Mouse (Mus musculus): ENCODE results near the gene Atp5d. TPM values are rescaled to one million over a fixed set of nuclear protein-coding genes. Genes with fewer than 3 reads are reported as not detected.

Gene Atp5d
- polyA plus RNA-seq, 1 experiment, result 242 TPM

GRCm38 (mm10) chr10:80154384-80154783, 16.0 kb downstream of the Atp5d start:
- Histone ChIP-seq H3K9me3 (replicated peaks; ENCODE audit: control insufficient read depth, insufficient read depth, low read length, poor library complexity, severe bottlenecking) (no peaks in the 10 kb centered on the region), H3K27ac (ENCODE audit: insufficient read depth, low read length) (no peak overlapping the region), H3K4me3 (ENCODE audit: low read depth, low read length) (no peak overlapping the region), H3K27me3 (ENCODE audit: control insufficient read depth, insufficient read depth, low read length, poor library complexity, severe bottlenecking) (no peaks in the 10 kb centered on the region), H3K9ac (ENCODE audit: low read depth, poor library complexity, severe bottlenecking) (no peak overlapping the region), H3K4me1 (ENCODE audit: control insufficient read depth, insufficient read depth, low read length) (peaks cover 11% of the 10 kb centered on the region), H3K36me3 (ENCODE audit: control insufficient read depth, insufficient read depth, low read length, poor library complexity, severe bottlenecking) (peaks cover 39% of the 10 kb centered on the region)
- TF ChIP-seq EP300 (IDR thresholded peaks at IDR 0.05; ENCODE audit: insufficient read depth, low read depth, low read length) (no peak), CTCF (IDR thresholded peaks at IDR 0.05; ENCODE audit: low read depth, low read length) (no peak), POLR2A (IDR thresholded peaks at IDR 0.05; ENCODE audit: insufficient read depth, low read length) (no peak)

GRCm38 (mm10) chr10:80155277-80155676, 16.8 kb downstream of the Atp5d start:
- no peaks in the 10 kb centered on the region for H3K9me3 ChIP-seq (replicated peaks; ENCODE audit: control insufficient read depth, insufficient read depth, low read length, poor library complexity, severe bottlenecking)
- H3K9ac ChIP-seq (ENCODE audit: low read depth, poor library complexity, severe bottlenecking), result no peak overlapping the region
- H3K36me3 ChIP-seq (ENCODE audit: control insufficient read depth, insufficient read depth, low read length, poor library complexity, severe bottlenecking), result peaks cover 39% of the 10 kb centered on the region
- H3K4me1 ChIP-seq (ENCODE audit: control insufficient read depth, insufficient read depth, low read length), result peaks cover 11% of the 10 kb centered on the region
- H3K27ac ChIP-seq (ENCODE audit: insufficient read depth, low read length), result no peak overlapping the region
- H3K4me3 ChIP-seq (ENCODE audit: low read depth, low read length), result no peak overlapping the region
- no peaks in the 10 kb centered on the region for H3K27me3 ChIP-seq (ENCODE audit: control insufficient read depth, insufficient read depth, low read length, poor library complexity, severe bottlenecking)
- TF ChIP-seq POLR2A (IDR thresholded peaks at IDR 0.05; ENCODE audit: insufficient read depth, low read length) (no peak), EP300 (IDR thresholded peaks at IDR 0.05; ENCODE audit: insufficient read depth, low read depth, low read length) (no peak), CTCF (IDR thresholded peaks at IDR 0.05; ENCODE audit: low read depth, low read length) (no peak)

GRCm38 (mm10) chr10:80156002-80156751, 17.7 kb downstream of the Atp5d start:
- no peak overlapping the region for H3K9ac ChIP-seq (ENCODE audit: low read depth, poor library complexity, severe bottlenecking)
- no peak overlapping the region for H3K4me3 ChIP-seq (ENCODE audit: low read depth, low read length)

GRCm38 (mm10) chr10:80156752-80157053, 18.3 kb downstream of the Atp5d start:
- Histone ChIP-seq H3K36me3 (ENCODE audit: control insufficient read depth, insufficient read depth, low read length, poor library complexity, severe bottlenecking) (peaks cover 39% of the 10 kb centered on the region), H3K4me1 (ENCODE audit: control insufficient read depth, insufficient read depth, low read length) (peaks cover 11% of the 10 kb centered on the region), H3K27me3 (ENCODE audit: control insufficient read depth, insufficient read depth, low read length, poor library complexity, severe bottlenecking) (no peaks in the 10 kb centered on the region), H3K9me3 (replicated peaks; ENCODE audit: control insufficient read depth, insufficient read depth, low read length, poor library complexity, severe bottlenecking) (no peaks in the 10 kb centered on the region), H3K27ac (ENCODE audit: insufficient read depth, low read length) (no peak overlapping the region), H3K4me3 (ENCODE audit: low read depth, low read length) (no peak overlapping the region), H3K9ac (ENCODE audit: low read depth, poor library complexity, severe bottlenecking) (no peak overlapping the region)
- no peak for TF ChIP-seq EP300 (IDR thresholded peaks at IDR 0.05; ENCODE audit: insufficient read depth, low read depth, low read length)
- TF ChIP-seq CTCF (IDR thresholded peaks at IDR 0.05; ENCODE audit: low read depth, low read length), result no peak
- TF ChIP-seq POLR2A (IDR thresholded peaks at IDR 0.05; ENCODE audit: insufficient read depth, low read length), result no peak

More at GRCm38 (mm10) chr10:80156002-80156751, 17.7 kb downstream of the Atp5d start:
- H3K4me1 ChIP-seq (ENCODE audit: control insufficient read depth, insufficient read depth, low read length), result peaks cover 11% of the 10 kb centered on the region
- H3K27ac ChIP-seq (ENCODE audit: insufficient read depth, low read length), result no peak overlapping the region
- TF ChIP-seq POLR2A (IDR thresholded peaks at IDR 0.05; ENCODE audit: insufficient read depth, low read length) (no peak), CTCF (IDR thresholded peaks at IDR 0.05; ENCODE audit: low read depth, low read length) (no peak), EP300 (IDR thresholded peaks at IDR 0.05; ENCODE audit: insufficient read depth, low read depth, low read length) (no peak)
- peaks cover 39% of the 10 kb centered on the region for H3K36me3 ChIP-seq (ENCODE audit: control insufficient read depth, insufficient read depth, low read length, poor library complexity, severe bottlenecking)
- H3K9me3 ChIP-seq (replicated peaks; ENCODE audit: control insufficient read depth, insufficient read depth, low read length, poor library complexity, severe bottlenecking), result no peaks in the 10 kb centered on the region
- no peaks in the 10 kb centered on the region for H3K27me3 ChIP-seq (ENCODE audit: control insufficient read depth, insufficient read depth, low read length, poor library complexity, severe bottlenecking)

- Histone ChIP-seq H3K27me3 (ENCODE audit: control insufficient read depth, insufficient read depth, low read length, poor library complexity, severe bottlenecking) (no peaks in the 10 kb centered on the region), H3K27ac (ENCODE audit: insufficient read depth, low read length) (0 out of 2 replicates have a peak overlapping the region, but pooled peaks have one; percentile 10), H3K4me1 (ENCODE audit: control insufficient read depth, insufficient read depth, low read length) (peaks cover 9% of the 10 kb centered on the region), H3K36me3 (ENCODE audit: control insufficient read depth, insufficient read depth, low read length, poor library complexity, severe bottlenecking) (peaks cover 39% of the 10 kb centered on the region), H3K9ac (ENCODE audit: low read depth, poor library complexity, severe bottlenecking) (no peak overlapping the region), H3K4me3 (ENCODE audit: low read depth, low read length) (no peak overlapping the region), H3K9me3 (replicated peaks; ENCODE audit: control insufficient read depth, insufficient read depth, low read length, poor library complexity, severe bottlenecking) (no peaks in the 10 kb centered on the region)
- TF ChIP-seq CTCF (IDR thresholded peaks at IDR 0.05; ENCODE audit: low read depth, low read length) (no peak), POLR2A (IDR thresholded peaks at IDR 0.05; ENCODE audit: insufficient read depth, low read length) (no peak), EP300 (IDR thresholded peaks at IDR 0.05; ENCODE audit: insufficient read depth, low read depth, low read length) (no peak)
These were observed 18.9 kb downstream of the Atp5d start for GRCm38 (mm10) chr10:80157141-80157929.
